Mouse (Mus musculus) layer of hippocampus, postnatal 36 days (tissue): ENCODE data around the gene Tescl. TPM values are rescaled to one million over a fixed set of nuclear protein-coding genes. Genes with fewer than 3 reads are reported as not detected.

Experiments
- DNase-seq, 2 experiments: peaks; one replicate each; pipeline ENCODE4 v3.0.0; 2022
- total RNA-seq, 2 experiments: library from RNA; stranded (reverse); gene quantifications; 2 replicates each; pipeline ENCODE4 v1.2.3; 2021

The Tescl gene
- total RNA-seq, 2 experiments from 2014 or later: not detected

DNA sequence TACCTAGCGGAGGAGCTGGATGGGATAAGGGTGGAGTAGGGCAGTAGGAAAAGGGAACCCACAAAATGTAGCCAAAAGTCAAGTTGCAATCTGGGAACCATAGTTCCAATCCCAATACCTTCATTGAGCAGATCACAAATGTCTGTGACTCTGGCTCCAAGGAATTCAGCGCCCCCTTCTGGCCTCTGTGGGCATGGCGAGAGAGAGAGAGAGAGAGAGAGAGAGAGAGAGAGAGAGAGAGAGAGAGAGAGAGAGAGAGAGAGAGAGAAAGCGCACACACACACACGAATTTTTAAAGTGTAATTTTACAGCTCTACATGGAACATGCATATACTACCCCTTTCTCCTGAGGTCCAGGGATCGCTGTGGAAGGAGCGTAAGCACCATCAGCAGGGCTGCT lies 29.5 kb upstream of the Tescl start:
- peak in 1 of 2 experiments; percentile 23 for DNase-seq

DNA sequence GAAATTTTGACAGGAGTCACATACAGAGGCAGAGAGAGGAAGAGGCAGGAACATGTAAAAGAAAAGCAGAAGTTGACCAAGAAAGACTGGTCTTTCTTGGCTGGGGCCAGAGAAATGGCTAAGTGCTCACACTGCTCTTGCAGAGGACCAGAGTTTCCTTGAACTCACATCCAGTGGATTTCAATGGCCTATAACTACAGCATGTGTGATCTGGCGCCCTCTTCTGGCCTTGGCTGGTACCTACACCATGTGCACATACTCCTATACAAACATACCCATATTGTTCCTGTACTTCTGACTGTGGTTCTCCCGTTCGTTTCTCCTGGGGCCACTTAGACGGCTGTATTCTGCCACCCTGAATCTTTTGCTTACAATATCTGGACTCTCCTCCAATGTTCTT lies 27.3 kb upstream of the Tescl start:
- DNase-seq: no peak

DNA sequence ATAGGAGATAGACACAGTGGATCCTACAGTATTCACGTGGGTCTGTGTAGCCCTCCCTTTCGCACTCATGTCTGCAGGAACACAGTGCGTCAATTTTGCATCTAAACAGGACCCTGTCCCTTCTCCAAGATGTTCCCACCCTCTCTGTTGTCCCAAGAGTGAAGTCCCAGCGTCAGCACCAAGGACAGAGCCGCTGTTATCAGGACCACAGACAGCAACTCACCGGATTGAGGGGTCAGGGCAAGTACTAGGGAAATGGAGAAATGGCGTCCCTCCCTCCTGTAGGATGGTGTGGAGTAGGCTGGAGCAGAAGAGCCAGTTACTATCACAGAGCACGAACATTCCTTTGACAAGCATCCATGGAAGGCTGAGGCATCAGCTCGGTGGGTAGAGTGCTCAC lies 25.5 kb upstream of the Tescl start:
- DNase-seq: no peak

DNA sequence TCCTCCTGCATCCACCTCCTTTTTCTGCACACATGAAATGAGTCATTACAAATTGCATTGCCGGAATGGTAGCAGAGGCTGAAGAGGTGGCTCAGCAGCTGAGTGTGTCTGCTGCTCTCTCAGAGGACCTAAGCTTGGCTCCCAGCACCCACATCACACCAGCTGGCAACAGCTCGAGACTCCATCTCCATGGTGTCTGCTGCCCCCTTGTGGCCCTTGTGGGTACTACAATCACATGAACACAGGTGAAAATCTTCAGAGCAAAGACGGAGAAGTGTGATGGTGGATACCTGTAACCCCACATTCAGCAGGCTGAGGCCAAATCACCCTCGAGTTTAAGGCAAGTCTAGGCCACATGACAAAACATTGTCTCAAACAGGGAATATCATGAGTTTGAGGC lies 24.2 kb upstream of the Tescl start:
- DNase-seq: no peak

DNA sequence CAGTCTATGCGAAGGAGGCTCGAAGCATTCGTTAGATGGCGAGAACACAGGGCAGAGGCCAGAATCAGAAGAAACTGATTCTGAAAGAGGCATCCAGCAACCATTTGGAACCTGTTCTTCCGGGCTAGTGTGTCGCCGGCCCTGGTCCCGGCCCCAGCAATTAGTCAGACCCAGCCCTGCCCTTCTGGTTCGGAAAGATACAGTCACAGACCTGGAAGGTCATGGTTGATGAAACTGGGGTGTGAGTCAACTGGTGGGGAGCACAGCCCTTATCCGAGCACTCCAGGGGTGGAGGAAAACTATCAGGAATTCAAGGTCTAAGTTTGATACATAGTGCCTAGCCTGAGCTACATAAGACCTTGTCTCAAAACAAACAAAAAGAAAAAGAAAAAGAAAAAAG lies 22.3 kb upstream of the Tescl start:
- no peak for DNase-seq

DNA sequence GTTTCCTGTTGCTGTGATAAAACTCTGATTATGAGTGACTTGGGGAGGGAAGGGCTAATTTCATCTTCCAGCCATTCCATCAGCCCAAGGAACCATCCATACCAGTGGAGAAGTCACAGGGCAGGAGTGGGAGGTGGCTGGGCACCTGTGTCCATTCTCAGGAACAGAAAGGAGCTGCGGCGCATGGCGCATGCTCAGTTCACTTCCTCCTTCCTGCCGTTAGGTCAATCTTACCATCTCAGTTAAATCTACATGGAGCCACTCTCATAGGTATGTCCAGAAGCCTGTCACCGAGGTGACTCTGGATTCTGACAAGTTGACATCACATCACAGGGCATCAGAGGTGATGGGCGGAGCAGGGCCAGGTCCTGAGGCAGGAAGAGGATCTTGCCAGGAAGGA lies 21.9 kb upstream of the Tescl start:
- no peak for DNase-seq

DNA sequence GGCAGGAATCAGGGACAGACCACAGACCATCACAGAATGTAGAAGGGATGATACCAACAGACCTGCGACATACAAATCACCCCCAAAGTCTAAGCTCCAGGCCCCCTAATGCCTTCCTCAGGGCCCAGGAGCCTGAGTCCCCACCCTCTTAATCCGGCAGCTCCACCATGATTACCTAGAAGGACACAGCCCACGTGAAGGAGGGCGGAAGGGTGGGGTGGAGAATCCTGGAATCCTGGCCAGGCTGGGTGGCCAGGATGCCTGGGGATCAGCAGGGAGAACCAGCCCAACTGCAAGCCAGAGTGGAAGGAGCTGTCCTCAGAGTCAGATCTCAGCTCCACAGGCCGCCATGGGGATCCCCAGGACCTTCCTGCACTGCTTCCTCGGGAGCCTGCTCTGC lies 15.2 kb upstream of the Tescl start, which contains the start of gene Lypd5:
TSS of gene Lypd5 (plus strand) at position 301 of the 400 bp plus-strand sequence.
- DNase-seq: no peak

DNA sequence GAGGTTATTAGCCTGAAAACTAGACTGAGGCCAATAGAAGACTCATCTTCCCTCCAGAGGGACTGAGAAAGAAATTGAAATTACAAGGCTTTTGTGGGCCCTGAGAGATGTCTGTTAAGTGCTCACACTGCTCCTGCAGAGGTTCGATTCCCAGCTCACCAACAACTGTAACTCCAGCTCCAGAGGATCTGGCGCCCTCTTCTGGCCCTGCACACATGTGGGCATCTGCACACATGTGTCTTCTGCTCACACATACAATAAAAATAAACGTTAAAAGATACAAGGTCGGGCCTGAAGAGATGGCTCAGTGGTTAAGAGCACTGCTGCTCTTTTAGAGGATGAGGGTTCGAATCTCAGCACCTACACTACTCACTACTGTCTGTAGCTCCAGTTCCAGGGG lies 12.7 kb upstream of the Tescl start:
- DNase-seq: no peak

DNA sequence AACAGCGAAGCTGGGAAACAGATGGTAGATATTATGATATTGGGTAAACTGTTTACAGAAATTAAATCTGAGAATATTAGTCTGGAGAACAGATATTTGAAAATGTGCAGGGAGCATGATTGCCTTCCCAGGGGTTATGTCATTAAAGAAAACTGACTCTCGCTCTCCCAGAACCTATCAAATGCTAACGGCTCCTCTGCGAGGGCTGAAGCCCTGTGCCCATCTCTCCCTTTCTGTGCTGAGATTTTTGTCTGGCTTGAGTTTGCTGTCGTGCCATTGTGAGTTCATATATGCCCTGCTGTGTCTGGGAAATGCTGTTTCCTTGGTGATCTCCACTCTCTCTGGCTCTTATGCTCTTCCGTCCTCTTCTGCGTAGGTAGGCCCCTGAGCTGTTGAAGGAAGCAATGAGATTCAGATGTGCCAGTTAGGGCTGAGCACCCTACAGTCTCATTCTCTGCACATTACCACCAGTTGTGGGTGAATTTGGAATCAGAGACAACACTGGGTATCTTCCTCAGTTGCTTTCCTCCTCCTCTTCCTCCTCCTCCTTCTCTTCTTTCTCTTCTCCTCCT lies 10.1 kb upstream of the Tescl start:
- DNase-seq: peak in 1 of 2 experiments; percentile 14

DNA sequence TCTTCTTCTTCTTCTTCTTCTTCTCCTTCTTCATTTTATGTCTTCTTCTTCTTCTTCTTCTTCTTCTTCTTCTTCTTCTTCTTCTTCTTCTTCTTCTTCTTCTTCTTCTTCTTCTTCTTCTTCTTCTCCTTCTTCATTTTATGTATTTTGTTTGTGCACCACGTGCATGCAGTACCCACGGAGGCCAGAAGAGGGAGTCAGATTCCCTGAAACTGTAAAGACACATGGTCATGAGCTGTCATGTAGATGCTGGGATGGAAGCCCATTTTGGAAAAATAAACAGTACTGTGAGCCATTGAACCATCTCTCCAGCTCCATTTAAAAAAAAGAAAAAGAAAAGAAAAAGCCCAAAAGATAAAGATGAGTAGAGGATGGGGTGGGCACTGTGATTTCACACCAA lies 4.5 kb upstream of the Tescl start:
- DNase-seq: no peak

DNA sequence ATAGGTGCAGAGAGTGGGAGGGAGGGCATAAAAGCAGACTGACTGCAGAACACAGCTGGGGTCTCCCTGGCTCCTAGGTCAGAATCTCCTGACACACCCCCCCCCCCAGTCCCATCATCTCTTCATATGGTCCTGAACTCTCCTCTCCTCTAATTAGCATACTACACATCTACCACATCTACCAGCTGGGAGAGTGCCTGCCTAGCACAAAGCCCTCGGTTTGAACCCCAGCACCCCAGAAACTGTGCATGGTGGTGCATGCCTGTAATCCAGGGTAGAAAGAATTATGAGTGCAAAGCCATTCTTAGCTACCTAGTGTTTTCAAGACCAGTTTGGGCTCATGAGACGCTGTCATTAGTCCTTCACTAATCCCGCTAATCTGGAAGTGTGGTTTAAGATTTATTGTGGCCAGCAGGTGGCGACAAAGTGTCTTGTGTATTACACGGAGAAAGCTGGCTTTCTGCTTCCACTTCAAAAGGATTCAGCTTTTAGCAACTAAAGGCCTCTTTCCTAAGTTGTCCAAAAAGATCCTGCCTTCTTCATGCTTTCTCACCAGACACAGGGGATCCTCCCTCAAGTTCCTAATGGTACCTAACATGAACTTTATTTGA lies 2.1 kb upstream of the Tescl start:
- peak; percentile 33 to 56 for DNase-seq

DNA sequence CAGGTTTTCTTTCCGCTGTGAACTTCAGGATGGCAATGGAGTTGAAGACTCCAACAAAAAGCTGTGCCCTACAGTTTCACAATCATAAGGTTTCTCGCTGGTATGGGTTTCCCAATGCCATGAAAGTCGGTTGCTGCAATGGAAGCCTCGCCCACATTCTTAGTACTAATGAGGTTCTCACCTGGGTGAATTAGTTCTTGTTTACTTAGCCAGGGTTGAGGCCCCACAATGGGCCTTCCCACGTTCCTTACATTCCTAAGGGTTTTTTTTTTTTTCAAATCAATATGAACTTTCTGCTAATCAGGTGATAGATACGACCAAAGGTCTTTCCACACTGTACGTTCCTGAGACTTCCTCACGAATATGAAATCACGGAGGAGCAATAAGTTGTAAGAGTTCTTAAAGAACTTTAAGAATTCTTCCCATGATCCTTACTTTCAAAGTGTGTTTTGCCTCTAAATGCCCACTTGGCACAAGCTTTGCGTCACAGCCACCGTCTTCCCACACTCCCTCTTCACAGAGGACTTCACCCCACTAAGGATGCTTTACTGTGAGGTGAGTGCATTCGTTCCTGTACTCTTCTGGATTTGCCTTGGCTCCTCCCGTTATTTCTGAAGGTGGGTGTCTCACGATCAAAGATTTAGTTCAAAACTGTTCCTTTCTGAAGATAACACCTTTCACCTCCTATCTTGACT lies 6.3 kb downstream of the Tescl start:
- DNase-seq: no peak

DNA sequence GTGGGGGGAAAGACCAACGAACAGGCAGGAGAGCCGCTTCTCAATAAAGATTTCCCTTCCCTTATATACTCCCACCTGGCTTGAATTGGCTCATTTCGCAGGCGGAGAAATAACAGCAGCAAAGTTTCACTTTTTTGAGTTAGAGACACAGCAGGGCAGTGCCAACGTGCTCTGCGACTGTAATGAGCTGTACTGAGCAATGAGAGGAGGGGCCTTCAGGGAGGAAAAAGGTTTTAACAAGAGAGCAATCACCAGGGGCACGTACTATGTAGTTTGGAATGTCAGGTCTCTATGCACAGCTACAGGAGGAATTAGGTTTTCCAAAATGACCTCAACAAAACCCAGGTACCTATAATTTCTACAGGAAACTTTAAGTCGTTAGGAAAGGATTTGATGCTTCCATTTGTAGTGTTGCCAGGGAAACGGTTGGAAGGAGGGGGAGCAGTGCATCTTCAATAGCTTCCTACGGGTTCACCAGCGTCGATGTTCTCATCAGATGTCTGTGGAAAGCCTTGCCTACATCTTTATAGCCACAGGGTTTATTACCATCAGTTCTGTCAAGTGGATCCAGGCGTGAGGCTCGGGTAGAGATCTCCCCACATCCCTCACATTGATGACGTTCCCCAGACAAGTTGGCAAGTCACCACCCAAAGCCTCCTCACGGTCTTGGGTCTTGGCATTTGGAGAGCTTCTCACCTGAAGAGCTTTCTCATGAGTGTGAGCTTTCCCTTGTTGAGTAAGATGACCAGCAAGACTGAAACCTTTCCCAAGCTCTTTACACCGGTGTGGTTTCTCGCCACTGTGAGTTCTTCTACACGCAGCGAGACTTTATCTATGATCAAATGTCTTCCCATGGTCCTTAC lies 7.2 kb downstream of the Tescl start:
- DNase-seq: no peak

DNA sequence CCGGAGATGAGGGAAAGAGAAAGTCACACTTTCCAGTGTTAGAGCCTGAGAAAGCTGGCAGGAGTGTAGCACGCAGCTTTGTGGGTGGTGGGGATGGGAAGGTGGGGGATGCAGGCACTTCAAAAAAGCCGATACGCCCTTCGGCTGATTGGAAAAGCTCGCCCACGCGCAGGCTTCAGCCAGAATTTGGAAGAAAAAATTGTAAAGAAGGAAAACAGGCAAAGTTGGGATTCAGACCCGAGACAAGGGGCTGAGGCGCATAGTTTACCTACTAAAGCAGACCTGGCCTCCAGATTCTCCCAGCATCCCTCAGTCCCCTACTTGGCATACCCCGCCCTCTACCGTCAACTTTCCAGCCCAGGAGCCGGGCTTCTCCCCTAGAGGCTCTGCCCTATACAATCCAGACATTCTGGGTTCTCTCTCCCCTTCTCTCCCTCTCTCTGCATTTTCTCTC lies 8.0 kb downstream of the Tescl start:
- DNase-seq: peak in 1 of 2 experiments; percentile 20

DNA sequence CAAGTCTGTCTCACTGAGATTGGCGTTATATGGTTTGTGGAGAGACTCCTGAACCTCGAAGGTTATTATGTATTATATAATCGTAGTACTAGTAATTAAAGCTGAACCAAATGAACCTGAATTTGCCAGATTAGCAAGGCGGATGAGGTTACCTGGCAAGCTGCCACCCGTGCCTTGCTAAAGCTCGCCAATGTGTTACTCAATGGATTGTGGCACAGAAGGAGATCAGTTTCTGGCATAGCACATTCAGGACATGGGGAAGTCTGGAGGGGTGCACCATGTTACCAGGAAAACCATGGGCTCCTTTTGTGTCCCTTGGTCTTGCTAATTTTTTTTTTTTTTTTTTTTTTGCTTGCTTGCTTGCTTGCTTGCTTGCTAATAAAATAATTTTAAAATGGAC lies 8.5 kb downstream of the Tescl start:
- no peak for DNase-seq

DNA sequence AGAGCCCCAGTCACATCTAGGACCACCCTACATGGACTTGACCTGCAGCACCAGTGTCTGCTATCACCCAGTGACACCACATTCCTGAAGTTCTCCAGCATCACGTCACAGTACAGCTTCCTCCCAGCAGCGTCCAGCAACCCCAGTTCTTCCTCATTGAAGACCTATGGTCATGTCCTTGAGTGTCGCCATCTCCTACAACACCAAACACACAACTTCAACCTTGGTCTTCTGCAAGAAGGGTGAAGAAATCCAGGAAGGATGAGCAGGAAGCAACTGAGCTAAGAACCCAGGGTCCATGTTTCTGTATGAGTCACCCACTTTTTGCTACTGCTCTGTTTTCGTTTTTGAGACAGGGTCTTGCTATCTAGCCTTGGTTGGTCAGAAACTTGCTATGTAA lies 11.1 kb downstream of the Tescl start:
- no peak for DNase-seq

DNA sequence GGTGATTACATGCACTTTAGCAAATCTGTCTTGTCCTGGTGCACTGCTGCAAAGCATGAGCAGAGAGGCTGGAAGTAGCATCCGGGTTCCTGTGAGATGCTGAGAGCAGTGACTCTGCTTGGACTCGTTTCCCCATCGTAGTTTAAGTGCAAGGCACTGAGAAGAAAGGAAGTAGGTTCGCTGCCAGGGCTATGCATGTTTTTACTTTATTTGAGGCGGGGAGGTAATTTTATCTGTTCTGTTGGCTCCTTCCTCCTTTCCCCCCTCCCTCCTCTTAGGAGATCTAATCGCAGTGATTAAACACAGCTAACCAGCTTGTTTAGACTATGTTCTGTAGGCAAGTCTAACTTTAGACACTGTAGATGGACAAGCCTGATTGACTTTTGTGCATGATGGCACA lies 14.8 kb downstream of the Tescl start:
- DNase-seq: no peak

DNA sequence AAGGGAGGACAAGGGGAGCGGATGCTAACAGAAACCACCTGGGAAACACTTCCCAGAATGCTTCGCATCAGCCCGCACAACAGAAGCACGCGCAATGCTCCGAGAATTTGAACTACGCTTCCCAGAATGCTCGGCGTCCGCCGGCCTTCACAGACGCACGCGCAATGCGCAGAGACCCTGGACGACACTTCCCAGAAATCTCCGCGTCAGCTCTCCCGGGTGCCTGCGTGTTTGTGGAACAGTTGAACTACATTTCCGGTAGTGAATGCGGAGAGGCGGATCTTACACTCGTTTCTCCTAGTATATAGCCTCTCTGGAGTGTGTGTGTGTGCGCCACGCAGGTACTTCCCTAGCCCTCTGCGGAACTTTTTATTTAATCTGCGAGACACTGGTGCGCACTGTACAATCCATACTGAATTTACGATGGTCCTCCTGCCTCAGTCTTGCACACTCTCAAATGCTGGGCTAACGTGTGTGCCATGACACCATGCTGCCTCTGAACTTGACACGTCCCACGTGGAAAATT lies 17.1 kb downstream of the Tescl start, which contains the start of gene Zfp94:
TSS of gene Zfp94 (minus strand) at position 100 of the 526 bp plus-strand sequence.
- DNase-seq: peak; percentile 98

DNA sequence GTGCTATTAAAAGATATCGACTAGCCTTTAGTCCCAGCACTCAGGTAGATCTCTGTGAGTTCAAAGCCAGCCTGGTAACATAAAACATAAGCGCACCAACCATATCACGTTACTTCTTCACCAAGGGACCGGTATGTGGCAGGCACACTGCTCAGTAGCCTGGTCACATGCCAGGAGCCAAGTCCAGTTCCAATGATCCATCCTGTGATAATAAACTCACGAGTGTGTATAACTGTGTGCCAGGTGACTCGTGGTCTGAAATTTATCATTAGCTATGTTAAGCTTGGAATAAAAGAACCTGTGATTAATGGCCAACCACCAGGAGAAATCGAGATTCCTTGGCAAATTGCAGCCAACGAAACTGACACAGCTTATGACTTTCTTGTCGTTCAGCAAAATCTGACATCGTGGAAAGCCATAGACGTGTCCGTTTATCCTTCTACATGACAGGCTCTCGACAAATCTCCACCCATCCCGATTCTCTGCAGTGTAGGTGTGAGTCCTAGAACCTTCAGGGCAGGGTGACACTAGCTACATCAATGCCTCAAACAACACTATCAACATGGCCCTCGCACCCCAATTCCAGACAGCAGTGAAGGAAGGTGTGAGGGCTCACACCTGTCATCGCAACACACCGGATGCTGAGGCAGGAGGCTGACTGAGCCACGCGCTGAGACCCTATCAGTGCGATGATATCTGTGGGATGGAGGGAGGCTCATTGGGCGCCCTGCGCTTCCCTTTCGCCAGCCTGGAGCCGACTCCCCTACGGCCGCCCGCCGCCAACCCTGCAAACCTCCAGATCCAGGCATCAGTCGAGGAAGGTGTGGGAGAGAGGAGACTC lies 17.8 kb downstream of the Tescl start:
- DNase-seq: peak in 1 of 2 experiments; percentile 29

DNA sequence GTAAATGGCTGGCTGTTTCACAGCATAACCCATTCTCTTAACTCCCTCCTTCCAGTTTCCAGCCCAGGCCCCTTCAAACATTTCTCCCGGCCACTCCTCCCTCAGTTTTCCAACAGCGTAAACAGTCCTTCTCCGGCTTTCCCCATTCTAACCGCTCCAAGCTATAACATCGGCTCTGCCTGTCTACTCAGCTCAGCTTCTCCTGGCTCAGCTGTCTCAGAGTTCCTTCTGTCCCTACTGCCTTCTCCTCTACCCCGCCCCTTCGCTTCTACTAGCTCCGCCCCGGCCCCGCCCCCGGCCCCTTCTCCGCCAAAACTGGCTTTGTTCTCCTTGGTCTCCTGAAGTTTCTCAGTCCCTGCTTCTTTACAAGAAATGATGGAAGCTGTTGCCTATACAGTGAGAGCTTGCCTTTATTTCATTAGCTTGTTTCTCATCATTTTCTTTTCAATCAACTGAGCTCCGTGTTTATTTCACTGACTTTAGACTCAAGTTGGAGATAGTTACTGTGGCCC lies 32.9 kb downstream of the Tescl start, which contains the start of gene Zfp61:
TSS of gene Zfp61 (minus strand) at position 462 of the 512 bp plus-strand sequence.
- no peak for DNase-seq

DNA sequence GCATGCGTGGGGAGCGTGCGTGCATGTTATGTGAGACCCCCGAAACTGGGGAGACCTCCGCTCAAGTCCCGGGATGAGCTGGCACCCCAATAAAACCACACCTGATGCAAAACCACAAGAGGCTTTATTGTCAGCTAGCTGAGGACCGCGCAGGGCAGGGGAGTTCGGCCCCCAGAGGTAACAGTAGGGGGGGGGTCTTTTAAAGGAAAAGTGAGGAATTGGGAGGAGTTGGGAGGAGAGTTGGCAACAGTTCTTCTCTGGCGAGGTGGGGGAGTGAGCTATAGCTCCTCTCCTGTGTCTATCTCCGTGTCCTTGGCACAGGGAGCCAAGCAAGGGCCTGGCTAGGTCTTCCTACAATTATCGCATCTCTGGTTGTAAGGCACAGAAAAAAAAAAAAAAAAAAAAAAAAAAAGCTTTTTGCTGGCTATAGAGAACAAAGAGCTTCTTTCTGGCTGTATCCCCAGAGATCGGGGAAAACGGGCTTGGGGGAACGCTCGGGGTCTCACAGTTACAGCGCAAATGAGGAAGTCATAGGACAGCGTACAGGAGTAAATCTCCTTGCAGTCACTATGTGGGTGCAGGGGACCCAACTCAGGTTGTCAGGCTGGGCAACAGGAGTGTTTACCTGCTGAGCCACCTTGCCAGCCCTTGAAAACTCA lies 33.8 kb downstream of the Tescl start:
- DNase-seq: no peak
